Mouse (Mus musculus) c-Kit-negative CD71-positive TER-119-positive erythroid progenitor cells, embryonic 14.5 days (primary cell): ENCODE measurements around the gene Rbfox3.

Source experiments
- DNase-seq: peaks from one replicate; pipeline ENCODE4 v3.0.0-alpha.2; 2013; ENCODE audit warnings: low read depth, low spot score

Rbfox3 gene

DNA sequence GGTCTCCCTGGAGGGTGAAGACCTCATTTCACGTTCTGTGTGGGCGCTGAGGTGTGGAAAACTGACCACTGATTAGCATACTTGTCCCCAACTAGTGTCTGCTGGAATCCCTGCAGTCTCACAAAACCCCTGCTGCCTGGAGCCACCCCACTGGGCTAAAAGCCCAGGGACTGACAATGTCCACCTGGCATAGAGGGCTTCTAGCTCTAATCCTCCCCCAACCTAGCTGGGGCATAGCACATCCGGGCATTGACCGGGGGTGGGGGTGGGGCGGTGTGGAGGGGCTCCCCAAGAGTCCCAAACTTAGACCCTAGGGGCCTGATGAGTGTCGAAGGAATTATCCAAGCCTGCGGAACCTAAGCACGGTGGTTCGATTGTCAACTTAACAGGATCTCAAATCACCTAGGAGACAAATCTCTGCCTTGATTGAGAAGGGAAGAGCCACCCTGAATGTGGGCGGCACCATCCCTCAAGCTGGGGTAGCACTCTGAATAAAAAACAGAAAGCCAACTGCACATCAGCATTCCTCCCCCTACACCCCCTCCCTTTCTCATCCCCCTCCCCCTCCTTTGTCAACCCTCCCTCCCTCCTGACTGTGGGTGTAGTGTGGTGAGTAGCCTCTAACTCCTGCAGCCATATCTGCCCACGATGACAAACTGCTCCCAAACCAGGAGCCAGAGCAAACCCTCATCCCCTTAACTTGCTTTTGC, 29.5 kb downstream of the Rbfox3 start:
- no peak for DNase-seq

DNA sequence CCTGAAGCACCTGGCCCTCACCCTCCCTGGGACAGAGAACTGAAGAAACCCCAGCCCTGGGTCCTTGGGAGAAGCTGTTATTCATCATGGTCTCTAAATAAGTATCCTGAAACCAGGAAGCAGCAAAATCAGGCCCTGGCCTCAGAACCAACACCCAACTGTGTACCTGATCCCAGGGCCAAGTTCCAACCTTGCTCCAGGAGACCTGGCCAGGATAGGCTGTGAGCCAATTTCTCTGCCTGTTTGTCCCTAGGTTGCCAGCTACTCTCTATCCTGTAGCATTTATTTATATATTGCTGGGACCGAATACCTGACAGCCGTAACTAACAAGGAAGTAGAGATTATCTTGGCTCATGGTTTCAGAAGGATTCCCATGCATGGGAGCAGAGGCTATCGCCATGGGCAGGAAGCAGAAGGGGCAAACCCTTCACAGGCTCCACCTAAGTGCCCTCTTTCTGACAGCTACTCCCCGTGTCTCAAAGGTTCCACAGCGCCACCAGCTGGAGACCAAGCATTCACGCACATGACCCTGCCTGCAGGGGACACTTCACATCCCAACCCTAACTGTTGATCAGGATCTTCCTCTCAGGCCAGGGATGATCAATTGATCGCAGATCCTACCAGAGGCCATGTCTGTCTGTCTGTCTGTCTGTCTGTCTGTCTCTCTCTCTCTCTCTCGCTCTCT, 31.8 kb downstream of the Rbfox3 start:
- DNase-seq, result no peak

DNA sequence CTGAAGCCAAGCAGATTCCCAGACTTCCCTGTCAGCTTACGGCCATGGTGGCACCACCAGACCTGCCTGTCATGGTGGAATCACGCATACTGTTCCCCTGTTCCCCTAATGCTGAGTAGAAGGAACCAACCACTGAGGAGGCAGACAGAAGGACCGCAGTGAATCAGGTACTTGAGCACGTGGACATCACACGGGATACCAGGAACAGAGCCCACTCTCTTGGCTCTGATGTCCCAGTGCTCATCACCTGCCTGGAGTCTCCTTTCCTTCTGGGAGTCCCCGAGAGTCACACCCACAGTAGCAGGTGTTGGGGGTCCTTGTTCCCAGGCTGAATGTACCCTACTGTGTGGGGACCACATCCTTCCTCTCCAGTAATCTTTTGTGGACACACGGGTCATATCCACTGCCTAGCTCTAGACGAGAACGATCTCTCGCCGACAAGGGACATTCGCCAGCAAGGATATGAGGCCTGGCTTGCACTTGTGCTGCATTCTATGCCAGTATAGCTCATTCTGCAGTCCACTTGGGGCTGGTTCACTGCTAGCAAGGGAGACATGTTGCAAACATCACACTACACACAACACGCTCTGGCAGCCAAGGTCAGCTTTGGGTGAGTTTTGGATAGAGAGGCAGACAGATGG, 32.7 kb downstream of the Rbfox3 start:
- no peak for DNase-seq

DNA sequence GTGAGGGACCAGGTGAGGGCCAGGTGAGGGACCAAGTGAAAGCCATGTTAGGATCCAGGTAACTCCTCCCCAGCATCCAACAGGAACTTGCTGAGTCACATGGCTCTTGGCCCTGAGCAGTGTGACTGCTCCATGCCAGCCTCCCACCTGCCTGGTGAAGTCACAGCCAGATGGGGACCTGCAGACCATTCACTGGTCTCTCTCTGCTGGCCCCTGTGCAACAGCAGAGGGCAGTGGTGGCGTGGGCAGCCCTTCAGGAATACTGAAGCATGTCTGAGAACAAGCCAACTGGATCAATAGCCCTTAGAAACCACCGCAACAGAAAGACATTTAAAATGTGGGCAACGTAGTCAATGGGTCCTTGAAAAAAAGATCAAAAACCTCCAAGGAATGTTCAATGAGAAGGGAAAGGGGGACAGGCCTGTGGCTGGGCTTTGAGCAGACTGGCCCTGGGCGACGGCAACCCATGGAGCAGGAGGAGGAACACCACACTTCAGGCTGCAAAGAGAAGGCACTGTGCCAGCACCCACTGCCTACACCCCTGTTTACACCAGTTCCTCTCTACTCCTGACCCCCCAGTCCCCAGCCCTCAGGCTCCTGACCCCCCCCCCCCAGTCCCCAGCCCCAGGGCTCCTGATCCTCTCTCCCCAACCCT, 36.0 kb downstream of the Rbfox3 start:
- no peak for DNase-seq

DNA sequence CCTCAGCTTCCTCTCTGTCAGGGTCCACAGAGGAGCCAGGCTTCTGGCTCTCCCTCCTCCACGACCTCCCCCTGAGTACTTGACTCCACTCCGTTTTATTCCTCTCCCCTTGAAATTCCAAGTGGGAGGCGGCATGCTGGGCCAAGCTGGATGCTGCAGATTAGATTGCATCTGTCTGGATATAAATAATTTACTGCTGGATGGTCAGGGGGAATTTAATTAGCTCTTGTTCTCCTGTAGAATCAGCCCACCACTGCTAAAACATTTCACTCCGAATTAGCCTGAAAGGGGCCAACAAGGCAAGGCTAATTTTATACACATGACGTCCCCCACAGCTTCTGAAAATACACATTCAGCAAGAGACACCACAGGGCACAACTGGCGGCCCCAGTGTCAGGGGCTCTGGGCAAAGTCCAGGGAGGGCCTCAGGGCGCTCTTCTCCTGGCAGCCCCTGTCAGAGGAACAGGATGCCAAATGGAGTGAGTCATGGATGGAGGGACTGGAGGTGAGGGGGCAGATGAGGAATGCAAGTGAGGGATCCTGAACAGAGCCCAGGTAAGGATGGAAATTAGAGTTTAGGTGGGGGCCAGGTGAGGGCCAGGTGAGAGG, 36.8 kb downstream of the Rbfox3 start:
- no peak for DNase-seq

DNA sequence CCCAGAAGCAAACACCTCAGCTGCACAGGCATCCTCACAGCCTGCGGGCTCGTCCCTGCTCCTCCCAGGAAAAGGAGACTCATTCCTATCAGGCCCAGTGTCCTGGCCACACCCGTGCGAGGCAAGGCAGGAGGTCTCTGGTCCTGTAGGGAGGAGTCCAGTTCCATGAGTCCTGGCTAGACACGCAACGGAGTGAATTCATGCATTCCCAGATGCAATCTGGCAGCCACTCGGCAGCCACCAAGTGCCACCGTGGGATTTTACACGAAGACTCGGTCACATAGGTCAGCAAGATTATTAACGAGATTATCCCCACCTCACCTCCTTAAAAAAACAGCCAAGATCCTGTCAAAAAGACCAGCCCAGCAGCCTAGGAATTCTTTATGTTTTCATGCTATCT, 37.4 kb downstream of the Rbfox3 start:
- DNase-seq, result no peak

DNA sequence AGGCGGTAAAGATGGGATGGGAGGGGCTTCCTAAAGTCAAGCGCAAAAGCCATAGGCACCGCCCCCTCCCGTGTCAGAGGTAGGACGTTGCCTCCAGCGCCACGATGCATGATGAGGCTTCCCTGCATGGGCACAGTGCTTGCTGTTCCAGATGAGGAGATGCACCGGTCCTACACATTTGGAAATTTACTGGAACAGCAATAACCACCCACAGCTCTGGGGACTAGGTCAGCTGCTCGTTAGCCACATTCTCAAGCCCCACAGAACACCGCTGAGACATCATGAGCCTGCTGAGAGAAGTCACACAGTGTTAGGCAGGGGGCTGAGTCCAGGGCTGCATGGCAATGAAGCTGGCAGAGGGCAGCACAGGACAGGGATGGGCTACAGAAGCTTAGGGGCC, 39.9 kb downstream of the Rbfox3 start:
- no peak for DNase-seq

- DNase-seq, result no peak
These were observed 48.0 kb downstream of the Rbfox3 start for GRCm38 (mm10) chr11:118863360-118863759.

DNA sequence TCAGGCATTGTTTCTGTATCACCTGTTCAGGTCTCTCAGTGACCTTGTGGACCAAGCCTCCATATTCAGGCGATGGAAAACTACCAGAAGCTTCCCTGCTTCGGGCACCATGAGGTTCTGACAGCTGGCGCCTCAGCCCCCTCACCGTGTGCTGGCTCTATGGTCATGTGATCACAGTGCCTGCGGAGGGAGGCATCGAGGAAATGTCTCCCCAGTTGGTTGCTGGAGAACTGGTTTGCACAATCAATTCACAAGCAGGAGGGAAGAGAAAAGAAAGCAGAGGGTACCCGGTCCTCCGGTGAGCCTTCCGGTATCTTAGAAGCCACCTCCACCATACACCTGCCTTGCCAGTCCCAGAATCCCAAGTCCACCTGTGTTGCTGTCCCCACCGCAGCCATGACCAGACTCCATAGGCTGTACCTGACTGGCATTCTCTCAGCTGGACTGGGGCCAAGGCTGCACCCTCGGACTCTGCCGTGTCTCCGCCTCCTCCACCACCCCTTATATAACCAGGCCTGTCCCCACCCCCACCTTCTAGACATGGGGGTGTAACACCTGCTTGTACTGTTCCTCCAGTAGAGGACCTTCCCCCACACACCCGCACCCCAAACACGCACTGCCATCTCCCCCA, 49.5 kb downstream of the Rbfox3 start:
- no peak for DNase-seq

GRCm38 (mm10) chr11:118861246-118861645, 50.2 kb downstream of the Rbfox3 start:
- DNase-seq, result no peak

DNA sequence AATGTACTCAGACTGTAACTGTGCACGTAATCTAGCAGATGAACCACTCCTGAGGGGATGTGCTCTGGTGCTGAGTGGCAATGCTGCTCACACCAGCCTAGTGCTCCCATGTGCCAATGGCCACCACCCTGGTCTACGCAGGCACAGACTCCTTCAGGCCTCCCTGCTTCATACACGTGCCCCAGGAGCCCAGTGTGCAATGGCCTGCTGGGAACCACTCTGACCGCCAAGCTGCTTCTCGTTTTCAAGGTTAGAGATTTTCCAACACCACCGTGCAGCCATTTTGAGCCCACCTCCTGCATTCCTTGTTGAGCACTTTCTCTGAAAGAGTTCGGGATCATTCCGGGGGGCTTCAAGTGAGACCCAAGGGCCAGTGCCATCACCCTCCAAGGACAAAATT, 50.6 kb downstream of the Rbfox3 start:
- no peak for DNase-seq

DNA sequence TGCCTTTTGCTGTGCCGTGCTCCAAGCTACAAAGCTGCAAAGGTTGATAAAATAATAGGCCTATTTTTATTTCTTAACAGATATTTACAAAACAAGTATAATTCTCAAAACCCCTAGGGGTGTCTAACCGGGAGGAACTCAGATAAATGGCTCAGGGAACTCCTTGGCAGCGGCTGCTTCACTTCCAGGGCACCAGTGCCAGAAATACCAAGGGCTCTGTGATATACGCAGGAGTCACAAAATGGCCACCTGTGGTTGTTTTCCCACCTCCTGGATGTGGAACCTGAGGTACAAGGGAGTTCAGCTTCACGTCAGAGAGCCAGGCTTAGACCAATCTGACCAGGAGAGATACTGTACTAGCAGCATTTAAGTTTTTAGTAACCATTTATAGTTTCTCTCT, 51.6 kb downstream of the Rbfox3 start:
- no peak for DNase-seq

DNA sequence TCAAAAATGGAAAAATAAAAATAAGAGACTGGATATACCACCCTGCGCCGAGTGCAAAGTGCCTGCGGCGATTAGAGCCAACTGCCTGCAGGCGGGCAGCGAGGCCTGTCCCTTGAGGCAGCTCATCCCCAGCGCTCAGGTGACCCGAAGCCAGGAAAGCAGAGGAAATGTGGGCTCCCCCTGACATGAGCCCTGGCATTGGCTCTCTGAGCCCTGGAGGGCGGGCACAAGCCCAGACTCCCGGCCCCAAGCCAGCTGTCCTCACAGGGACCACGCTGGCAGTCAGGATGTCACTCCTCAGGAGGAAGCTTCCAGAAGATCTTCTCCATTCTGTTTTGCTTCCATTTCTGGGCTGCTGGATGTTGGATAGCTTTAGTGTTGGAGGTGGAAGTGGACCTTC, 53.1 kb downstream of the Rbfox3 start:
- DNase-seq, result no peak

DNA sequence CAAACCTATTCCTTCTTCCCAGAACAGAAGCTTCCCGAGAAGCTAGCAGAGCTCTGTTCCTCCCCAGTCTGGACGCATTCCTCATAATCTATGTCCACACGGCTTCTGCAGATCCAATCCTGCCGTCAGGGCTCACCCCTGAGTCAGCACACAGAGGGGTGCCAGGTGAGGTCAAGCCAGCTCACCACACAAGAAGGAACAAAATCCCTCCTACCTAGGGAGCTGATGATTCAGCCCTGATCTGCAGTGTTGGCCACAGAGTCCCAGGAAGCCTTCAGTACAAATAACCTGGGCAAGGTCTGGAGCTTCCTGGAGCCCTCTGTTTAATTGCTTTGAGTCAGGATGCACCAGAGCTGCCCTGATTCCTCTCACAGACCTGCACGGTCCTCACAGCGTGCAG, 60.0 kb downstream of the Rbfox3 start:
- no peak for DNase-seq

- DNase-seq, result no peak
These were observed 63.4 kb downstream of the Rbfox3 start for GRCm38 (mm10) chr11:118847986-118848385.

- no peak for DNase-seq
These were observed 70.4 kb downstream of the Rbfox3 start for GRCm38 (mm10) chr11:118840992-118841391.

- no peak for DNase-seq
These were observed 73.2 kb downstream of the Rbfox3 start for GRCm38 (mm10) chr11:118838167-118838566.

DNA sequence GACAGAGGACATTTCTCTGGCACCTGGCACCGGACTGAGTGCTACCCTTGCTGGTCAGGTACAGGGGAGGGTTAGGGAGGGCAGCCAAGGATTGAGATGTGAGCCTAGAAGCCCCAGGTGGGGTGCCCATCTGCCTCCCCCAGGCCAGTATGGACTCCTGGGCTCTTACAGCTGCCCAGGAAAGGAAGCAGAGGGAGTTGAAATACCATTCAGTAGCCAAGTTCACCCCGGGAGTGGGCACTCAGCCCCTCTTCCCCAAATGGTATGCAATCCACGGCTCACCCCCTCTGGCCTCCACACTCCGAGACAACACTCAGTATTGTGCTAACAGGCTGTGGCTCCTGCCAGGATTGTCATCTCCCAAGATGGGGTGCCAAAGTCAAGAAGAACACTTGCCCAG, 74.5 kb downstream of the Rbfox3 start:
- DNase-seq, result no peak

DNA sequence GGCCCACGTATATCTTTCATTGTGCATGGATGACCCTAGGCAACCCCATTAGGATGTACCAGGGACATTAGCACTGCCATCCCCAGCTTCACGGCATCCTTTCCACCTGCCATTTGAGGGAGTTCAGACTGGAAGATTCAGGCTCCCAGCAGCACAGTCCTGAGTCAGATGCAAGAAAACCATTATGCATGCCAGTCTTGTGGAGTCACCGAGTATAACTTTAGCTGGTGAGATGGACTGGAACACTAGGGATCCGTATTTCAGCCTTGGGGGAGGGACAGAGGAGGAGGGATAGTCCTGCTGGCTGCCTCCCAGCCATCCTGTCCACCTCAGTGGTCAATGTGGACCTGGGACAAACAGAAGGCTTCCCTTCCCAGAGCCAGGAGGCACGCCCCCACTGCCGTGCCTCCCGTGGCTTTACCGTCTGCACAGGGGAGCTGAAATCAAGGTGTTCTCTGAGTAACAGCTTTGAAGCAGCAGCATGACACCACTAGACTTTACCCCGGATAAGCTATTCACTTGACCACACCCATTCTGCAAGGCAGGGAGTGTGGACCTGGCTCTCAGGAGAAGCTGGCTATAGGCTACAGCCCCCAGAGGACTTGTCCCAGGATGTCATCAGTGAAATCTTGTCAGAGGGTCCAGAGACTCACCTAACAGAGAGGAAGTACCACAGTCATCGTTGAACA, 78.5 kb downstream of the Rbfox3 start:
- DNase-seq, result no peak

- DNase-seq, result no peak
These were observed 79.7 kb downstream of the Rbfox3 start for GRCm38 (mm10) chr11:118831730-118832129.
